Mouse (Mus musculus) liver, postnatal 0 days (tissue): ENCODE data around the gene Tango6. TPM values are rescaled to one million over a fixed set of nuclear protein-coding genes. Genes with fewer than 3 reads are reported as not detected.

ENCODE experiments used
- ATAC-seq: fragments of 200-750 bp; cut with Nextera tagmentation; 2 replicates; pipeline ENCODE4 v1.8.0; 2017; ENCODE audit warnings: mild to moderate bottlenecking, moderate library complexity
- DNase-seq: peaks from one replicate; pipeline ENCODE4 v3.0.0-alpha.2; 2016
- H3K27ac ChIP-seq: fragments of 300-500 bp; sonication (generic); 2 replicates; pipeline ENCODE4 v1.5.1; 2014; ENCODE audit warnings: antibody characterized with exemption, moderate library complexity, mild to moderate bottlenecking, low read depth
- H3K27me3 ChIP-seq: fragments of 300-500 bp; sonication (generic); 2 replicates; pipeline ENCODE4 v1.6.1; 2014; ENCODE audit warnings: low read length, control low read depth, mixed read lengths; ENCODE audit not compliant: insufficient read depth
- H3K36me3 ChIP-seq: fragments of 300-500 bp; sonication (generic); replicated peaks from 2 replicates; pipeline ENCODE4 v1.6.1; 2014; ENCODE audit warnings: mild to moderate bottlenecking, control low read depth, low read length, moderate library complexity, mixed read lengths; ENCODE audit not compliant: insufficient read depth
- H3K4me1 ChIP-seq: fragments of 300-500 bp; sonication (generic); 2 replicates; pipeline ENCODE4 v1.6.1; 2014; ENCODE audit warnings: antibody characterized with exemption, mild to moderate bottlenecking, control low read depth; ENCODE audit not compliant: insufficient read depth
- H3K4me2 ChIP-seq: fragments of 300-500 bp; sonication (generic); 2 replicates; pipeline ENCODE4 v1.6.1; 2014; ENCODE audit warnings: low read depth, mild to moderate bottlenecking, low read length, moderate library complexity, mixed read lengths
- H3K4me3 ChIP-seq: fragments of 300-500 bp; sonication (generic); 2 replicates; pipeline ENCODE4 v1.5.1; 2014; ENCODE audit warnings: low read depth, low read length
- H3K9ac ChIP-seq: fragments of 300-500 bp; sonication (generic); replicated peaks from 2 replicates; pipeline ENCODE4 v1.6.1; 2014; ENCODE audit warnings: mild to moderate bottlenecking, moderate library complexity
- H3K9me3 ChIP-seq: fragments of 300-500 bp; sonication (generic); 2 replicates; pipeline ENCODE4 v1.6.1; 2016; ENCODE audit warnings: mild to moderate bottlenecking, control low read depth, low read length, mixed read lengths
- CTCF ChIP-seq: sonication (generic); IDR thresholded peaks from 2 replicates; pipeline ENCODE4 v1.5.1; 2016; ENCODE audit warnings: antibody characterized with exemption, low read depth
- EP300 ChIP-seq: IDR thresholded peaks from 2 replicates; pipeline ENCODE4 v1.6.1; 2016; ENCODE audit warnings: antibody characterized with exemption, low read depth, mild to moderate bottlenecking
- whole genome bisulfite sequencing: fragments of 180-500 bp; shearing (Covaris S2); extraction: QIAGEN DNeasy Blood & Tissue Kit; methylation state at CpG from one replicate; pipeline ENCODE4 v1.1.7; 2014; ENCODE audit not compliant: insufficient replicate concordance; 5-methylcytosine and 5-hydroxymethylcytosine counted together
- polyA plus RNA-seq: library from polyadenylated mRNA; unstranded; fragments of >200 nt; fragmentation: Nextera tagmentation; extraction: Ambion mirVana; gene quantifications from 2 replicates; pipeline ENCODE4 v1.2.1, GENCODE M21; 2015

Tango6 gene
- polyA plus RNA-seq, 1 experiment from 2014 or later: 1.8 TPM

DNA sequence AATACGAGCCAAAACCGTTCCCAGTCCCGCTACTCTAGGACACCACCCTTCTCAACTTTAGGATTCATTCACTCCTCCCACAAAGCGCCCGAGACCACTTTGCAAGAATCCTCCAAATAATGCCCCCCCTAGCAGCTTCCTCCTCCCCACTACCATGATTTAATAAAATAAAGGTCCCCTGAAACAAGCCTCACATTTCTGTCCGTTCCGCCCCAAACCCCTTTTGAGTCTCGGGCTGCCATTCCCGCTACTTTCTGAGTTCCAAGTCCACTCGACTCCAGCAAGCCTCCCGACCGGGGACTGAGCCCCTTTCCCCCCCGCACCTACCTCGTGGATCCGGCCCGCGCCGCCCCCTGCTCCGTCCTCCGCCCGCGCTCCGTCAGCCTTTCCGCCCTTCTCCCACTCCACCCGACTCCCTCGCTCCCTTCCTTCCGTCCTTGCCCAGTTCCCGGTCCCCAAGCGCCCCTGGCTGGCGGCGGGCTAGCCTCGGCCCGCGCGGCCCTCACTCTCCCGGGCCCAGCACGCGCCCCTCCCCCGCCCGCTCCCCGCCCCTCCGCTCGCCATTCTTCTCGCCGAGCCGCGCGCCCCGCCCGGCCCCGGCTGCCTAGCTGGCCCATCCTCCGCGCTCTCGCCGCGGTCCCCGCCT, 210.1 kb downstream of the Tango6 start:
- ATAC-seq: peak; percentile 80
- TF ChIP-seq EP300: no peak
- TF ChIP-seq CTCF: no peak
- Histone ChIP-seq H3K27ac (peak overlapping the region; percentile 97), H3K4me2 (peak overlapping the region; percentile 91), H3K9me3 (no peaks in the 10 kb centered on the region), H3K27me3 (no peaks in the 10 kb centered on the region), H3K4me1 (peaks cover 19% of the 10 kb centered on the region), H3K9ac (peak overlapping the region; percentile 98), H3K4me3 (peak overlapping the region; percentile 94), H3K36me3 (peaks cover 12% of the 10 kb centered on the region; the same call in 1 of the 2 replicates)
- no peak for DNase-seq
- WGBS: 3% methylated on average over 42 of the region's 57 CpGs

DNA sequence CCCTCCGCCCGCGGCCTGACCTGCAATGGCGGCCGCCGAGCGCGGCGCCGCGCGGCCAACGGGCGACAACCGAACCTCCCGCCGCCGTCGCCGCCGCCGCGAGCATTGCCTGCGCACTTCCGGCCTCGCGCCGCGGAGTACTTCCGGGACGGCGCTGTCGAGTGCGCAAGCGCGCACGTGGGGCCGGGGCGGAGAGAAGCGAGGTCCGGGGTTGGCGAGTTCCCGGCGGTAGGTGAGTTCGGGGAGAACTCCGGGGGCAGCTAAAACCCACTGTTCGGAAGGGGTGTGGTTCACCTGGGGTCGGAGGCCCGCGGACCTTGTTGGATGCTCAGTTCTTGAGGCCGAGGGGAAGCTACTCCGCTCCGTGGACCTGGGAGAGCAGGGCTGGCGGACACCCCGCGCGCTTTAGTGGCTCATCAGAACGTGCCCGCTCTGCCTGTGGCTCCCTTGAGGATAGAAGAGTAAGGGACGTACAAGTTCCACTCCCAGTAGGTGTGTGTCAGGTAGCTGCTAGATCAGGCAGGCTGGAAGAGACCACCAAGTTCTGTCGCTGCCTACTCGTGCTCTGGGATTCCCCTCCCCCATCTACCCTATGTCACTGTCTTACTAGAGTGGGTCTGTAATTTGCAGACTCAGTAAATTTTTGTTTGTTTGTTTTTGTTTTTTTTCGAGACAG, 210.8 kb downstream of the Tango6 start, which contains the start of gene Utp4:
Utp4 (plus strand) TSS at position 156 of the 676 bp plus-strand sequence.
- TF ChIP-seq EP300 (no peak), CTCF (no peak)
- Histone ChIP-seq H3K27ac (peak within 1 kb of the TSS; percentile 97), H3K4me1 (peaks cover 19% of the 10 kb centered on the region), H3K9me3 (no peaks in the 10 kb centered on the region), H3K27me3 (no peaks in the 10 kb centered on the region), H3K4me3 (peak within 1 kb of the TSS; percentile 94), H3K36me3 (peaks cover 18% of the 10 kb centered on the region; the same call in 1 of the 2 replicates), H3K4me2 (peak within 1 kb of the TSS; percentile 91), H3K9ac (peak within 1 kb of the TSS; percentile 98)
- DNase-seq (peak; percentile 91), ATAC-seq (peak; percentile 97)
- WGBS: under 1% methylated on average over 59 of the region's 63 CpGs

DNA sequence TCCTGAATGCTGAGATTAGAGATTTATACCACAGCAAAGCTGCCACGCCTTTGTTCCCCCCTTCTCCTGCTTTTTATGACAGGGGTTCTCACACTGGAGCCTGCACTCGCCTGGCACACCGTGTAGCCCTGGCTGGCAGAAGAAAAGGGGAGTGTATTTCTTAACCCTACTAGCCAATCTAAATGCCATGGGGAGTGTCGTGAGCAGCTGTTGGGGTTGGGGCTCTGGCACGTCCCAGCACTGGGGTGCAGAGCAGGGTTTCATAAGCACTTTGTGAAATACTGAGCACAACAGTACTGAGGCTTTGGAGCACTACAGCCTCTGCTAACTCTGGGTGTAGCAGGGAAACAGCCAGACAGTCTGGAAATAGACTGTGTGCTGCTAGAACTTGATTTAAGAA, 216.6 kb downstream of the Tango6 start:
- no peaks in the 10 kb centered on the region for H3K27me3 ChIP-seq
- H3K9me3 ChIP-seq: no peaks in the 10 kb centered on the region
- no peak for DNase-seq
- WGBS: 83% methylated on average over 5 of the region's 5 CpGs
- H3K9ac ChIP-seq: no peak overlapping the region
- H3K36me3 ChIP-seq: peaks cover 59% of the 10 kb centered on the region
- H3K27ac ChIP-seq: no peak overlapping the region
- H3K4me1 ChIP-seq: no peaks in the 10 kb centered on the region; the same call in 1 of the 2 replicates
- no peak overlapping the region for H3K4me3 ChIP-seq
- no peak for ATAC-seq
- H3K4me2 ChIP-seq: no peak overlapping the region
- TF ChIP-seq EP300: no peak
- TF ChIP-seq CTCF: no peak

Other genes with a start within 250 kb of the Tango6 start
- not detected in 2 replicates for gene 6030452D12Rik, start 182.5 kb upstream of the Tango6 start, polyA plus RNA-seq
- 0.56 and 0.65 TPM in 2 replicates for gene Cdh3, start 172.2 kb upstream of the Tango6 start, polyA plus RNA-seq
- gene Gm10073, start 109.6 kb upstream of the Tango6 start, polyA plus RNA-seq: 7.2 and 7.3 TPM in 2 replicates
- 25.0 and 28.8 TPM in 2 replicates for gene Cdh1, start 79.7 kb upstream of the Tango6 start, polyA plus RNA-seq
- 0.05 TPM in 1 of 2 replicates, not detected in the other for gene Has3, start 187.2 kb downstream of the Tango6 start, polyA plus RNA-seq
- 20.7 and 22.4 TPM in 2 replicates for gene Utp4, start 210.6 kb downstream of the Tango6 start, polyA plus RNA-seq